Mouse (Mus musculus) C2C12 (cell line): ENCODE data around the gene Cers2. TPM values are rescaled to one million over a fixed set of nuclear protein-coding genes. Genes with fewer than 3 reads are reported as not detected.

Source experiments
- H3K27me3 ChIP-seq: one replicate; pipeline ENCODE4 v1.6.1; 2011; ENCODE audit not compliant: control insufficient read depth, insufficient read depth, insufficient read length
- H3K36me3 ChIP-seq: one replicate; pipeline ENCODE4 v1.6.1; 2011; ENCODE audit not compliant: control insufficient read depth, insufficient read depth
- H3K4me3 ChIP-seq: one replicate; pipeline ENCODE4 v1.5.1; 2011; ENCODE audit warnings: mild to moderate bottlenecking, control low read depth; ENCODE audit not compliant: poor library complexity, insufficient read depth, severe bottlenecking
- H3K79me2 ChIP-seq: one replicate; pipeline ENCODE4 v1.6.1; 2011; ENCODE audit not compliant: control insufficient read depth, insufficient read depth
- H3K79me3 ChIP-seq: one replicate; pipeline ENCODE4 v1.6.1; 2011; ENCODE audit warnings: low read depth, control low read depth
- H3ac ChIP-seq: one replicate; pipeline ENCODE3; 2011; ENCODE audit warnings: low read depth; ENCODE audit not compliant: control insufficient read depth, insufficient read length
- CEBPB ChIP-seq: IDR thresholded peaks from one replicate; pipeline ENCODE4 v1.6.1; 2011; ENCODE audit warnings: low read depth, mild to moderate bottlenecking, control low read depth, moderate library complexity
- CTCF ChIP-seq: IDR thresholded peaks from one replicate; pipeline ENCODE4 v1.5.1; 2011; ENCODE audit not compliant: control insufficient read depth, insufficient read depth, insufficient read length
- FOSL1 ChIP-seq: IDR thresholded peaks from one replicate; pipeline ENCODE4 v1.8.0; 2011; ENCODE audit warnings: mild to moderate bottlenecking, low read length; ENCODE audit not compliant: poor library complexity, insufficient read depth, severe bottlenecking
- MAX ChIP-seq: IDR thresholded peaks from one replicate; pipeline ENCODE4 v1.6.1; 2011; ENCODE audit warnings: mild to moderate bottlenecking, control low read depth
- MYOD1 ChIP-seq: IDR thresholded peaks from one replicate; pipeline ENCODE4 v1.6.1; 2011; ENCODE audit warnings: low read depth; ENCODE audit not compliant: control insufficient read depth, insufficient read length
- MYOG ChIP-seq: IDR thresholded peaks from one replicate; pipeline ENCODE4 v1.6.1; 2011; ENCODE audit not compliant: control insufficient read depth, insufficient read length; ENCODE audit errors: extremely low read depth
- USF1 ChIP-seq: IDR thresholded peaks from one replicate; pipeline ENCODE4 v1.6.1; 2011; ENCODE audit warnings: low read depth, mild to moderate bottlenecking, control low read depth, moderate library complexity
- polyA plus RNA-seq: library from polyadenylated mRNA; unstranded; fragments of >200 nt; fragmentation: generic; extraction: Trizol; gene quantifications from one replicate; pipeline ENCODE4 v1.2.1, GENCODE M21; 2012; ENCODE audit warnings: missing spikeins

Cers2 gene
- polyA plus RNA-seq, 1 experiment = 146 TPM

DNA sequence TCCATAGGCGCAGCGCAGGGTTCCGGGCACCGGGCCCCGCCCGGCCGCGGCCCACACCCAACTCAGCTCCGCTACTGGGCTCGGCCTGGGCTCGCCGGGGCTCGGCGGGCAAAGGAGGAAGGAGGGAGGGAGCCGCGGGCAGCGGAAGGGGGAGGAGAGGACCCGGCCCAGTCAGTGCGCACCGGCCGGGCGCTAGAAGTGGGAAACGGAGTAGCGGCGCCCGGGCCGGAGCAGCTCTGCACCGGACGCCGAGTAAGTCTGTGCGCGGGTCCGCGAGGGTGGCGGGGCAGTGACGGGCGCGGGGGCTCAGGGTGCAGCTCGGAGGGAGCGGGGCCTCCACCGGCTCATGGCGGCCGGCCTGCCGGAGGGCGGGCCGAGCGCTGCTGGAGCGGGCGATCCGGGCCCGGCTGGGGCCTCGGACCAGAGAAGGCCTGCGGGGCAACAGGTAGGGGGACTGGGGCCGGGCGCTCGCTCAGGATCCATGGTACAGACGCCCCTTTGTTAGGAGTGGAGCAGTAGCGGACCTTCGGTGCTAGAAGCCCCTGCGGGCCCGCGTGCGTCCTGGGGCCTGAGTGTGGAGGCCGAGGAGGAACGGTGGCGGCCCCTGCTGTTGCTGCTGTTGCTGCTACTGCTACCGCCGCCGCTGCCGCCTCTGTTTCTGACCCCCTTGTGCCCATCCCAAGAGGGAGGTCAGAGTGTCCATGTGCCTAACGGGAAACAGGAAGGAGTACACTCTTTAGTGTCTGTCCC is 678 bp downstream of the Cers2 start:
- Histone ChIP-seq H3K36me3 (peaks cover 25% of the 10 kb centered on the region), H3ac (peak overlapping the region; percentile 94), H3K79me2 (peaks cover 77% of the 10 kb centered on the region), H3K27me3 (no peaks in the 10 kb centered on the region), H3K79me3 (peaks cover 48% of the 10 kb centered on the region), H3K4me3 (peak overlapping the region; percentile 75)
- peak; percentile 68 for TF ChIP-seq CTCF
- TF ChIP-seq MAX = peak; percentile 82
- peak; percentile 22 for TF ChIP-seq USF1
- no peak for TF ChIP-seq FOSL1

DNA sequence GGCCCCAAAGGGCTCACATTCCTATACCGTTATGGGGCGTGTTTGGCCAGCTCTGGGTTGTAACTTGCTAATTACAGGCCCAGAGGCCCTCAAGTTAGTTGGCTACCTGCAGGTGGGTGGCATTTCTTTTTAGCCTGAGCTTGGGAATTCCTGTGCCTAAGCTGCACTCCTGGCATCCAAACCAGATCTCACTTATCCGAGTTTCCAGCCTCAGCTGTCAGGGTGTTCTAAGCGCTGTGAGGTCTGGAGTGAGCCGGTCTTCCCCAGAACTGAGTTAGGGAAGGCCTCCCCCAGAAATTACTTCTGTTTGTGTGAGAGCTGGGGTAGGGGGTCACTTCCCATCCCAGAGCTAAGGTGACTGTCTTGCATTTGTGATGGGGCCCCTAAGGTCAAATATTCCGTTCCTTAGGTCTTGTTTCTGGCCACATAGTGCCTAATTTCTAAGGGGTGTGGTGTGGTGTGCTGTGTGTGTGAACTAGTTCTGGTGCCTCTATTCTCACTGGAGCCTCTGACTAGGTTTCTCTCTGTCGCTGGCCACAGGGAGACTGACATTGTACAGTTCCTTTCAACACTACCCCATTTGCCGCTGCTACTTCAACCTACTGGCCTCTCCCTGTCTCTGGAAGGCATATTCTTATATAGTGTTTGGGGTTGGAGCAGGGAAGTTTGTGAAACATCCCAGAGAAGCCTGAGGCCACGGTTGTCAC is 1.4 kb downstream of the Cers2 start:
- Histone ChIP-seq H3K79me2 (peaks cover 85% of the 10 kb centered on the region), H3K79me3 (peaks cover 49% of the 10 kb centered on the region), H3K27me3 (no peaks in the 10 kb centered on the region), H3K36me3 (peaks cover 33% of the 10 kb centered on the region), H3ac (peak overlapping the region; percentile 94), H3K4me3 (peak overlapping the region; percentile 75)
- TF ChIP-seq FOSL1 (no peak), MAX (no peak), MYOG (no peak), MYOD1 (no peak), CTCF (no peak), CEBPB (no peak), USF1 (no peak)

DNA sequence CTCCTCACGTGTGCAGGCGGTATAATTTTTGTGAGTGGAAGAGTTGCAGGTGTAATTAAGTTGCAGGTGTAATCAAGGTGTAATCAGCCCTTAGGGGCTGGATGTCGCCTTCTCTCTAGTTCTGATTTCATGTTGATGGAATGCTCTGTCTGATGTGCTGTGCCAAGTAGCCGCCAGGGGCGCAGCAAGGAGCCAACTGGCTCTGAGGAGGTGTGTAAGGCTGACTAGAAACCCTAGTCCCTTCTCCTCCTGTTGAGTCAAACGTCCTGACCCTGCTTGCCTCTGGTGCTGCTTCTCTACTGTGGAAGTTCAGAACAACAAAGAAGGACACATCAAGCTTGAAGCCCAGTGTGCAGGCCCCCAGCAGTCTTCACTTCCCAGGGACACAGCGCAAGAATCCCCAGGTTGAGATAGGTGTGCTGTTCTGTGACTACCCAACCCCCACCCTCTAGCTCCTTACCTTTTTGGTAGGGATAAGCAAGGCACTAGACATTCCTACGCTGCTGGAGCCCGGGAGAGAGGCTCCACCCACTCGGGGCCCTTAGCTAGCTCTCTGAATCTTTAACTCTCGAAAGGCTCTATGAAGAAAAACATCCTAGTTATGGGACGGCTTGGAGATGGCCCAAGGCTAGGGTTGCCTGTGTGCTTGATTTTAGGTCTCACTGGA is 3.0 kb downstream of the Cers2 start:
- peaks cover 49% of the 10 kb centered on the region for H3K79me3 ChIP-seq
- no peak overlapping the region for H3ac ChIP-seq
- peaks cover 81% of the 10 kb centered on the region for H3K79me2 ChIP-seq
- H3K27me3 ChIP-seq = no peaks in the 10 kb centered on the region
- peaks cover 48% of the 10 kb centered on the region for H3K36me3 ChIP-seq
- TF ChIP-seq FOSL1 (no peak), CTCF (peak; percentile 70)
- H3K4me3 ChIP-seq = no peak overlapping the region

GRCm38 (mm10) chr3:95318548-95318947 is 4.0 kb downstream of the Cers2 start:
- no peaks in the 10 kb centered on the region for H3K27me3 ChIP-seq
- H3K36me3 ChIP-seq = peaks cover 58% of the 10 kb centered on the region
- H3K4me3 ChIP-seq = no peak overlapping the region
- H3K79me3 ChIP-seq = peaks cover 47% of the 10 kb centered on the region
- TF ChIP-seq CEBPB (peak; percentile 81), CTCF (no peak)
- H3ac ChIP-seq = no peak overlapping the region
- H3K79me2 ChIP-seq = peaks cover 75% of the 10 kb centered on the region

GRCm38 (mm10) chr3:95319110-95319509 is 4.5 kb downstream of the Cers2 start:
- TF ChIP-seq MYOD1 (no peak), CTCF (no peak), CEBPB (no peak), USF1 (no peak), MAX (no peak), MYOG (no peak), FOSL1 (no peak)
- Histone ChIP-seq H3K27me3 (no peaks in the 10 kb centered on the region), H3K79me3 (peaks cover 47% of the 10 kb centered on the region), H3K79me2 (peaks cover 69% of the 10 kb centered on the region), H3ac (no peak overlapping the region), H3K36me3 (peaks cover 64% of the 10 kb centered on the region), H3K4me3 (no peak overlapping the region)
